Mouse (Mus musculus) heart, postnatal 25 days (tissue): ENCODE measurements at regions not wholly inside any gene's neighbourhood (a gene's known extent, or its start where the extent isn't known, plus 50 kb on each side); places are given as distances from the start of the nearest gene placed in this dataset.

Experiments
- DNase-seq: peaks from one replicate; pipeline ENCODE4 v3.0.0; 2022; ENCODE audit warnings: low spot score
- intact Hi-C: fragments of 180-260 bp; cut with DNase I; formaldehyde crosslinking; loops from one replicate; pipeline ENCODE4 v1.15.1; 2025

DNA sequence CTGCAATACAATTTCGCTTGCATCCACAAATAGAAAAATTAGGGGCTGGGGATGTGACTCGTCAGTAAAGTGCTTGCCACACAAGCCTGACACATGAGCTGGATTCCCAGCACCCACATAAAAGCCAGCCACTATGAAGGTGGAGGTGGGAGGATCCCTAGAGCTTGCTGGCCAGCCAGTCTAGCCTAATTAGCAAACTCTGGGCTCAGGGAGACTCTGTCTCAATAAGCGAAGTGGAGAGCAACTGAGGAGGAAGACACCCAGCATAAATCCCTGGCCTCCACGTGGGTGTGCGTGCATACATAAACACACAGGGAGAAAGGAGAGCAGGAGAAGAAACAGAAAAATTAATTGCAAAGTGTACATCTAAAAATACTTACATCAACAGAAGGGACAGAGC, 134.1 kb upstream of the Gm6657 start:
- intact Hi-C loops: no loop called here
- no peak for DNase-seq

DNA sequence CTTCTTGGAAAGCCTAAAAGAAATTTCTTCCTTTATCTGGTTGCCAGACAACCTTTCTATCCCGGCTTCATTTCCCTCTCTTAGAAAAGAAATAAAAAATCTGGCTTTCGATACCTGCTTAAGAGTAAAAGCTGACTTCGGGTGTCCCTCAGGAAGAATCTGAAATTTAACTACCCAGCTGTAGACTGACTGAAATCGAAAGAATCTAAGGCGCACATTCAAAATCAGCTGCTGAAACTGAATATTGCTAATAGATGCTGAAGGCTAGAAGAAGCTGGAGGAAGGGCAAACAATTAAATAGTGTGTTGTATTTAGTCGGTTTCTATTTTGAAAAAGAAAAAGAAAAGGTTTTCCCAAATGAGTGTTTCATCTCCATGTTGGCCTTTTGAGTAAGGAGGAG, 128.0 kb upstream of the Gm6657 start:
- intact Hi-C loops: no loop called here
- no peak for DNase-seq

- intact Hi-C loops: no loop called here
These were observed 121.1 kb upstream of the Gm6657 start for GRCm38 (mm10) chr12:78072935-78073334.

DNA sequence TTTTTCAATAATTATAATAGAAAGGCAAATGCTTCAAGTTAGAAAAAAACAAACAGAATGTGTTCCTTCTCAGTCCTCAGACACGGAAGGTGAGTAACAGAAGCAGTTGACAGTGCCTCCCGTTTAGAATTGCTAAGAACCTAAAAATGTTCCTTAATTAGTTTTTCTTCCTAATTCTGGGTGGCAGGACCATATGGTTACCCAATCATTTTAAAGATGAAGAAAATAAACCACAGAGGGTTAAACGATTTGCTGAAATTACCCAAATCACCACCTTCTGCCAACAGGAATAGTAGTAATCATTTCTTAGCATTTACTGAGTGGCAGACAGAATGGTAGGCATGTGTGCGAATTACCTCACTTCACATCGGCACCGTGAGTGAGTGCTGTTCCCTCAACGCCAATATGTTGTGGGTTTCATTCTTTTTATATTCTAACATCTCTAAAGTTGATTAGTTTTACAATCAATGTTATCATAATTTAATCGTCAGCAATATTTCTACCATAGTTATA, 119.7 kb upstream of the Gm6657 start:
- intact Hi-C loops: no loop called here
- no peak for DNase-seq

More at GRCm38 (mm10) chr12:78072935-78073334, 121.1 kb upstream of the Gm6657 start:
- no peak for DNase-seq

- no peak for DNase-seq
- intact Hi-C loops: no loop called here
These were observed 116.8 kb upstream of the Gm6657 start for GRCm38 (mm10) chr12:78077285-78077684.

DNA sequence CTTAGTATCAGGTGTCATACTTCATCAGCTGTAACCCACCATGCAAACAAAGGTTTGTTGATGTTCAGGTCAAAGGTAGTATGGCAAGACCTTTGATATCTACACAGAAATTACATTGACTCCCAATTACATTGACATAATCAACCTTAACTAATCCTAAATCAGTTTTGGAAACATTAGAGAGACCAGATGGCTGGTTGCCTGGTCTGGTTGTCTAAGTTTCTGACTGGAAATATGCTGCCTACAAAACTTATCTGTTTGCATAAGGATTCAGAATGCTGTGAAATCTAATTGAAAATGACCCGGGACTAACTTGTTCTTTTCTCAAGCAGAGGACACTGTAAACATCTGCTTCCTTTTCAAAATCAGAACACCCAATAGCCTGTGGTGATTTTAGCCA, 111.9 kb upstream of the Gm6657 start:
- intact Hi-C loops: no loop called here
- no peak for DNase-seq

DNA sequence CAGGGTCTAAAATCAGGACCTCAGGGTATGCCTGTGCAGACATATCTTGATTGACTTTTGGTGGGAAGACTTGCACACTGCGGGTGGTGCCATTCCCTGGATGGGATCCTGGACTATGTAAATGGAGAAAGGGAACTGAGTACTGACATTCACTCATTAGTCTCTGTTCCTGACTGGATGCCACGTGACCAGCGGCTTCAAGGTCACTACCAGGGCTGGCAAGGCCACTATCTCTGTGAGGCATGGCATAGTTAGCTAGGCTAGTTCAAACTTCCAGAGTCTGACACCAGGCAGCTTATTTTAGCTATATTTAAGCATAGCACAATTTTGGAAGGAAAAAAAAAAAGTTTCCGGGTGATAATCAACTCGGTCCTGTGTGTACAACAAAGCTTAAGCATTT, 108.0 kb upstream of the Gm6657 start:
- intact Hi-C loops: no loop called here

GRCm38 (mm10) chr12:78087921-78088320, 106.1 kb upstream of the Gm6657 start:
- intact Hi-C loops: loop anchor here (2.0 kb wide), 1 partner anchor 31 kb away; no protein-coding TSS in a partner anchor
- no peak for DNase-seq

More for the DNA sequence above, 108.0 kb upstream of the Gm6657 start:
- DNase-seq: no peak

- no peak for DNase-seq
- intact Hi-C loops: no loop called here
These were observed 99.6 kb upstream of the Gm6657 start for GRCm38 (mm10) chr12:78094471-78094870.

GRCm38 (mm10) chr12:78095352-78095751, 98.7 kb upstream of the Gm6657 start:
- intact Hi-C loops: no loop called here

DNA sequence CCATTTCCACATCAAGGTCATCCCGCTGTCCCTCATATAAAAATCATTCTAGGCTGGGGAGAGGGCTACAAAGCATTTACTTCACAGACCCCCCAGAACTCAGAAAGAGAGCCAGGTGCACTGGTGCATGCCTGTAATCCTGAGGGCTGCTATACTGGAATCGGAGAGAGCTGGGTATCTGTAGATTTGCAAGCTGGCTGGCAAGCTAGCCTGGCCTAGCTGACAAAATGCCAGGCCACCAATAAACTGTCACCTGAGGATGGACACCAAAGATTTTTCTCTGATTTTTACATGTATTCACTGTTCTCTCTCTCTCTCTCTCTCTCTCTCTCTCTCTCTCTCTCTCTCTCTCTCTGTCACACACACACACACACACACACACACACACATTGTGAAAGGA, 98.1 kb upstream of the Gm6657 start:
- intact Hi-C loops: no loop called here

More at GRCm38 (mm10) chr12:78095352-78095751, 98.7 kb upstream of the Gm6657 start:
- DNase-seq: no peak

GRCm38 (mm10) chr12:78097119-78097518, 96.9 kb upstream of the Gm6657 start:
- DNase-seq: no peak
- intact Hi-C loops: no loop called here

More for the DNA sequence above, 98.1 kb upstream of the Gm6657 start:
- DNase-seq: no peak

DNA sequence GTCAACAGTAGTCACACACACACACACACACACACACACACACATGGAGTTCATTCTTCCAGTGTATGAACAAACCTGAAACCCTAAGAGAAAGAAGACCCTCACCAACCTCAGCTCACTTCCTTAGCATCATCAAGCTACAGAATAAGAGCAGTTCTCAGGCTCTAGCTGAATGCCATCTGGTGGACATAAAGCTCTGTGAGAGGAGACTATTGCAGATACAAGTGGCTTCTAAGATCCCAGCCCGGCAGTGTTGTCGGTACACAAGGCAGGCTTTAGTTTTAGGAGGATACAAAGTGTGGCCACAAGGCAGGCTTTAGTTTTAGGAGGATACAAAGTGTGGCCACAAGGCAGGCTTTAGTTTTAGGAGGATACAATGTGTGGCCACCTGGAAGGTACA, 96.3 kb upstream of the Gm6657 start:
- intact Hi-C loops: no loop called here

DNA sequence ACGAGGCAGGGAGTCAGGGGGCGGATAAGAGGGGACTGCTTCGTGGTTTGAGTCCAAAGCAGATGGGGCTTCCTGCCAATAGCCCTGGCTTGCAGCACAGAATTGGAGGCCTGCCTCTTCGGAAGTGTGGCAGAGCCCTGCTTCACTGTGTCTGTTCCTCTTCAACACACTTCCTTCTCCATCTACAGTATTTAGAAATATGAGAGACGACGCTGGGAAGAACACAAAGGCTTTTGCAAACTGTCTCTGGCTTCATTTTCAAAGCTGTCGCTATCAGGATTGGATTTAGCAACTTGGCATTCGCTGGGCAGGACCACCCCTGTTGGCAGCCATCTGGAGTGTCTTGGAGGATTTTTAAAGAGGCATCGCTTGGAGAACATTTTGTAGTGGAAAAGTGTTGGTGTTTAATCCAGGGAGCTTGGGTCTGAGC, 95.3 kb upstream of the Gm6657 start:
- no peak for DNase-seq
- intact Hi-C loops: no loop called here

More for the DNA sequence above, 96.3 kb upstream of the Gm6657 start:
- no peak for DNase-seq

GRCm38 (mm10) chr12:78099761-78100160, 94.3 kb upstream of the Gm6657 start:
- DNase-seq: no peak
- intact Hi-C loops: no loop called here

DNA sequence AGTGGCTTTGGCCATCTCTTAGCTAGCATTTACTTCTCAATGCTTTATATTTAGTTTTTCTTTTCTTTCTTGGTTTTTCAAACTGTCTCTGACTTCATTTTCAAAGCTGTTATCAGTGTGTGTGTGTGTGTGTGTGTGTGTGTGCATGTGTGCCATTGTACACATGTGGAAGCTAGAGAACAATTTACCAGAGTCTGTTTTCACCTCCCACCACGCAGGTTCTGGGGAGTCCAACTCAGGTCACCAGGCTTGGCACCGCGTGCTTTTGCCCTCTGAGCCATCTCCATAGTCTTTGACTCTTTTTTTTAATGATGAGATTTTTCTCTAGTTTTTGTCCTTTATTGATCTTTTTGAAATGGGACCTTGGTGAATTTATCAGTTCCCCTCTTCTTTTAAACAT, 93.3 kb upstream of the Gm6657 start:
- DNase-seq: no peak

DNA sequence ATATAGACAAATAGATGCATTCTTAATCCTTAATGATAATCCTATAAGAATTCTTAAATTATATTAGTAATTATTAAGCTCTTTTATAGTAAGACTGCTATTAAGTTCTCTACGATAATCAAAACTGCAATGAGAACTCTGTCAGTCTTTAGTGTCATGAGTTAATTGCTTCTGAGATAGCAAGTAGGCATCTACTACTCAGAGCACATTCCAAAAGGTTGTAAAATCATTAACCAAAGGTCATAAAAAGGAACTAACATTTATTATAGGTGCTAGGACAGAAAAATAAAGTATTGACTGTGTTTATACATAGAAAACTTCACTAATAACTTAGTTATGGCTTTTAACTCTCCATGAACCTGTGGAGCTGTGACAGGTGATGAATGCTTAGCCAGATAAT, 84.1 kb upstream of the Gm6657 start:
- no peak for DNase-seq
- intact Hi-C loops: no loop called here

More for the DNA sequence above, 93.3 kb upstream of the Gm6657 start:
- intact Hi-C loops: no loop called here

DNA sequence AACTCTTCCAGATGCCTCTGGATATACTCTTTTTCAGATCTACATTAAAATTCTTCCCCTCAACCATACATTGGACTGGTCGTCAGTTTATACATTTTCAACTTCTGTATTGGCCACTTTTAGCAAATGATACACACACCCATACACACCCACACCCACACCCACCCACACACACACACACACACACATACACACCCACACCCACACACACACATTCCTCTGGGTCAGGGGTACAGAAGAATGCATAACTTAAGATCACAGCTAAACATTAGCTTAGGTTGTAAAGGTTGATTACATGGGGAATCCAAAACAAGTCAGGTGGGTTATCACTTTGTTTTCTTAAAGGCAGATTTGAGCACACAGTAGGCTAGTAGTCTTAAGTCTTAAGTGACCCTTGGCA, 75.9 kb upstream of the Gm6657 start:
- intact Hi-C loops: no loop called here
- no peak for DNase-seq

- no peak for DNase-seq
- intact Hi-C loops: no loop called here
These were observed 74.8 kb upstream of the Gm6657 start for GRCm38 (mm10) chr12:78119246-78119645.

DNA sequence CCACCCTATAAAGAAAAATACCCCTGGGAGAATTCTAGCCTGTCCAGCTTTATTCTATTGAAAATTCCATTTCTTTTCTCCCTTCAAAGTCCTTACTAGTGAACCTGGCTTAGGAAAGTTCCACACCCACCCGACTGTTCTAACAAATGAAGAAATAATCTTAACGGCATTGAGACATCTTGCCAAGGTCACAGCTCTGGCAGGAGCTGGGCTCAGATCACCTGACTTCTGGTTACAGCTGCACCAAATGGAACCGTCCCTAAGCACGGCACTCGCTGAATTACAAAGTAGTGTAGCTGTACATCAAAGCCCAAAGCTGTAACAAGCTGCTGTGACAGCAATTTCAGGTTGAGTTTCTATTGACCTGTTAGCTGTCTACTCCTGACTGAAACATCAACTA, 74.2 kb upstream of the Gm6657 start:
- intact Hi-C loops: no loop called here
- DNase-seq: no peak

DNA sequence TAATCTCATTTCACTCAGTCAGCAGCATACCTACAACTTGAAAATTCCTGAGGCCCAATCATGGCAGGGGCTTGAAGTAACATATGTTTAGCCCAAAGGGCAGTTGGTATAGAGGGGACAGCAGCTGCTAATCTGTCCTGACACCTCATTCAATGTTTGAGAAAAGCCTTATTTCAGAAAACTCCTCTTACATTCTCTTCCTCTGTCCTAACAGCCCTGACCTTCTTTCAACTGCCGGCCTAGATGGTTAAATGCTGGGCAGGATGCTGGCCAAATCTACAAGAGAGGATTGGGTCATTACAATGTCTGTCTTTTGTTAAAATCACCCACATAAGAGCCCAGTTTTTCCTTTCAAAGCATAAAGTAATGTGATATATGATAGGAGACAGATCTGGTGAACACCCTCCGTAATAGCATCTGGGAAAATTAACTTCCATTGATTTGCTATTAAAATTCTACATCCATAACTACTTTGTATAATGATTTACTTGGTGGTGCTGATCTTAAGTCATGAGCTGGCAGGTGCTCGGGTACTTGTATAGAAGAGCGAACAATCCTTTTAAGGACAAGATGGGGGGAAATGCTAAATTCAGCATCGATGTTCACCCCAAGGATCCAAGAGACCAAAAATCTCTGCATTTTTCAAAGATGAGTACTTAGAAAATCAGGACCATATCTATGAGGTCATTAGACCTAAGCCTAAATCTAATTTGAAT, 64.8 kb upstream of the Gm6657 start:
- DNase-seq: no peak
- intact Hi-C loops: no loop called here
